Mouse (Mus musculus): ENCODE data around the gene Wipi1. TPM values are rescaled to one million over a fixed set of nuclear protein-coding genes. Genes with fewer than 3 reads are reported as not detected.
A peak's percentile ranks its signal among the peaks of the same experiment; 100 is the strongest.

Gene Wipi1
- polyA plus RNA-seq, 1 experiment from 2014 or later = 15.6 TPM

DNA sequence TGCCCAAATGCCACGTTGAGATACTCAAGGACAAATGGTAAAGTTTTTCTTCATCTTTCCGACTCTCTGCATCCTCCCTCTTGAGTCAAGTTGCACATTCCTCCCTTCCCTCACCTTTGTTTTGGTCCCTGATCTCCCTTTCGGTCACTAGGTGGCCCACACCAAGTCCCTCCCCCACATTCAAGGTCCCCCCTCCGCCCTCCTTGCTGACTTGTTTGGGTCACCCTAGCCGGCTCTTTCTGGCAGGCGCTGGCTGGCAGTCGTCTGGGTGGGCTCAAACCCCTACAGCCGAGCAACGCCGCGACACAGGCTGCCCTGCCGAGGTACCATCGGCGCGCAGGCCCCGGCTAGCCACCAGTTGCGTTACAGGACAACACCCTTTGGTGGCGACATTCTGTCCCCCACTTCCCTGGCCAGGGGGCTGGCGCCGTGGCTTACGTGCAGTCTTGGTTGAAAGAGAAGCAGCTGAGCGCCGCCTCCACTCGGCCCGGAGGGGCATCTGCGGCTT lies 918 bp downstream of the Wipi1 start:
- Histone ChIP-seq H3K27ac (ENCODE audit: low read length) (peak overlapping the region; percentile 73), H3K4me1 (ENCODE audit: control insufficient read depth, insufficient read depth, low read length) (peaks cover 16% of the 10 kb centered on the region), H3K4me3 (ENCODE audit: low read depth, low read length) (peak overlapping the region; percentile 68), H3K9ac (ENCODE audit: low read depth, low read length) (peak overlapping the region; percentile 73), H3K36me3 (ENCODE audit: control insufficient read depth, insufficient read depth, low read length) (no peaks in the 10 kb centered on the region), H3K27me3 (ENCODE audit: control insufficient read depth, insufficient read depth, low read depth, low read length) (no peaks in the 10 kb centered on the region), H3K4me2 (ENCODE audit: low read length) (peak overlapping the region; percentile 88), H3K9me3 (replicated peaks; ENCODE audit: control insufficient read depth, low read length, poor library complexity, severe bottlenecking) (no peaks in the 10 kb centered on the region)
- 0% methylated on average over 22 of the region's 26 CpGs for whole genome bisulfite sequencing
- ATAC-seq = no peak; the same call in 1 of the 2 replicates

DNA sequence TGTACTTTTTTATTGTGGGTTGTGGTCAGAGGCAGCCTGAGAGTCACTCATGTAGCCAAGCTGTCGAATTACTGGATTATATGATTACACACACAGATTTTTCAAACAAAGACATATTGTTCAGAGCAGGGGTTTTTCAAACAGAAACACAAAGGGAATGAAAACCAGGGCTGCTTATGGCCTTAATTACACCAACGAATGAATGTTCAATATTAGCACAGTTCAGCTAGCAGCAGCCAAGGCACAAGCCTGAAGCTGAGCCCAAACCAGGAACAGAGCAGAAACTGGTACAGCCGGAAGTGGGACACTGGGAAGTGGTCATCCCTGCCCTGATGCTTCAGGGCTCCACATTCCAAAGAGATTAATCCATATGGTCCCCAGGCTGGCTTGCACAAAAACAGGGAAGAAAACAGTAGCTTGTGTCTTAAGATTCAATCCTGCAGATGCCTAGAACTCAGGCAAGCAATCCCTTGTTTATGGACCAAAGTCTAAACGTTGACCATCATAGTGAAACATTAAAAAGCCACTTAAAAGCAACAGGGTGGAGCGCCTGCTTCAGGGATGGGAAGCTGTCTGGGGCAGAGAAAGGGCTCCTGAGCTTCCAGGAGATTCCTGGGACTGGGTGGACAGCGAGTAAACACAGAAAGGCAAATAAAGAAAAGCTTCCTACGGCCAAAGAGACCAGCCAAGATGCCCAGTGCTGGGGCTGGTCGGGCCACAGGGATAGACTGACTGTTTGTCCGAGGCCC lies 1.5 kb downstream of the Wipi1 start:
- ATAC-seq = no peak
- 14% methylated on average over 9 of the region's 9 CpGs for WGBS
- H3K27me3 ChIP-seq (ENCODE audit: control insufficient read depth, insufficient read depth, low read depth, low read length) = no peaks in the 10 kb centered on the region

DNA sequence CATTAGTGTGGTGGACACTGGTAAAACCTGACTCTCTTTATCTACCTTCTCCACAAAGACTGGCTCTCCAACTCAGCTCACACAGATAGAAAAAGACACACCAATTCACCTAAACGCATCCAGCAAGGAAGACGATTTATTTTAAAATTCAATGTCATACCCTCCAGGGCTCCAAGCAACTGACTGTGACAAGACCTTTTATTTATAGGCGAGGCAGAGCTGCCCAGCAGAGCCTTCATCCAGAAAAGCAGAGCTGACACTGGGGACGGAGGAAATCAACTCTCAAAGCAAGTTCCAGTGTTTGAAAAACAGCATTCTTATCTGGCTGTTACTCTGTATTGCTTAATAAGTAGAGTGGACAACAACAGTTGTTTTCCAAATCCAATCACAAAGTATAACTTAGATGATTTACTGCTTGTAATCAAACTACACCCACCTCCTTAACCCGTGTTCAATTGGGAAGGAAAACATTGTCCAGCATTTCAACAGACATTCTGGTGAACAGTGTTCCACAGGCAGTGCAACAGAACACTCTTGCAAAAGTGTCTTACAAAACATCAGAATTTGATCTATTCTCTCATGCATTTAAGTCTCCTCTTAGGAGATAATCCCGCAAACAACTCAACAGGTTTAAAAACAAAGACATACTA lies 2.7 kb downstream of the Wipi1 start:
- WGBS = 67% methylated on average over 6 of the region's 6 CpGs

More for the DNA sequence above, 1.5 kb downstream of the Wipi1 start:
- H3K4me2 ChIP-seq (ENCODE audit: low read length) = peak overlapping the region; percentile 88
- H3K36me3 ChIP-seq (ENCODE audit: control insufficient read depth, insufficient read depth, low read length) = no peaks in the 10 kb centered on the region
- no peak overlapping the region for H3K27ac ChIP-seq (ENCODE audit: low read length)
- peak overlapping the region; percentile 73 for H3K9ac ChIP-seq (ENCODE audit: low read depth, low read length)
- peak overlapping the region; percentile 68 for H3K4me3 ChIP-seq (ENCODE audit: low read depth, low read length)
- peaks cover 16% of the 10 kb centered on the region for H3K4me1 ChIP-seq (ENCODE audit: control insufficient read depth, insufficient read depth, low read length)
- H3K9me3 ChIP-seq (replicated peaks; ENCODE audit: control insufficient read depth, low read length, poor library complexity, severe bottlenecking) = no peaks in the 10 kb centered on the region

DNA sequence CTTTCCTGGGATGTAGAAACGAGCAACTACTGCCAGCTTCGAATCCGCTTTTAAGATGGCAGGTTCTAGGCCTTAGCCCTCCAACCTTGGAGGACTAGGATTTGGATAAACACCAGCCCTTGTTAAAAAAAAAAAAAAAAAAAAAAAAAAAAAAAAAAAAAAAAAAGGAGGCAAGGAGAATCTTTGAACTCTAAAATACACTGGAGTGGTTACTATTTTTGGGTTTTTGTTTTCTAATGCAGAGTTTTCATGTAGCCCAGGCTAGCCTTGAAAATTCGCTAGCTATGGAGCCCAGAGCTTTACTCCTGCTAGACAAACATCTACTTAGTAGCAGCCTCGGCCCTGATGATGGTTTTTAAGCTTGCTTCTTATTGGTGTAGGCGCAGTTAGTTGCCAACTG lies 4.2 kb downstream of the Wipi1 start:
- no peaks in the 10 kb centered on the region for H3K27me3 ChIP-seq (ENCODE audit: control insufficient read depth, insufficient read depth, low read depth, low read length)
- WGBS = 83% methylated on average over 6 of the region's 6 CpGs
- no peak overlapping the region for H3K27ac ChIP-seq (ENCODE audit: low read length)
- no peaks in the 10 kb centered on the region for H3K9me3 ChIP-seq (replicated peaks; ENCODE audit: control insufficient read depth, low read length, poor library complexity, severe bottlenecking)
- H3K36me3 ChIP-seq (ENCODE audit: control insufficient read depth, insufficient read depth, low read length) = no peaks in the 10 kb centered on the region
- H3K4me1 ChIP-seq (ENCODE audit: control insufficient read depth, insufficient read depth, low read length) = peaks cover 16% of the 10 kb centered on the region
- no peak overlapping the region for H3K9ac ChIP-seq (ENCODE audit: low read depth, low read length)
- H3K4me2 ChIP-seq (ENCODE audit: low read length) = no peak overlapping the region
- no peak for ATAC-seq
- H3K4me3 ChIP-seq (ENCODE audit: low read depth, low read length) = no peak overlapping the region

More for the DNA sequence above, 2.7 kb downstream of the Wipi1 start:
- Histone ChIP-seq H3K9ac (ENCODE audit: low read depth, low read length) (no peak overlapping the region), H3K36me3 (ENCODE audit: control insufficient read depth, insufficient read depth, low read length) (no peaks in the 10 kb centered on the region), H3K4me1 (ENCODE audit: control insufficient read depth, insufficient read depth, low read length) (peaks cover 16% of the 10 kb centered on the region), H3K4me2 (ENCODE audit: low read length) (no peak overlapping the region), H3K27ac (ENCODE audit: low read length) (no peak overlapping the region), H3K27me3 (ENCODE audit: control insufficient read depth, insufficient read depth, low read depth, low read length) (no peaks in the 10 kb centered on the region), H3K9me3 (replicated peaks; ENCODE audit: control insufficient read depth, low read length, poor library complexity, severe bottlenecking) (no peaks in the 10 kb centered on the region), H3K4me3 (ENCODE audit: low read depth, low read length) (no peak overlapping the region)
- ATAC-seq = no peak

DNA sequence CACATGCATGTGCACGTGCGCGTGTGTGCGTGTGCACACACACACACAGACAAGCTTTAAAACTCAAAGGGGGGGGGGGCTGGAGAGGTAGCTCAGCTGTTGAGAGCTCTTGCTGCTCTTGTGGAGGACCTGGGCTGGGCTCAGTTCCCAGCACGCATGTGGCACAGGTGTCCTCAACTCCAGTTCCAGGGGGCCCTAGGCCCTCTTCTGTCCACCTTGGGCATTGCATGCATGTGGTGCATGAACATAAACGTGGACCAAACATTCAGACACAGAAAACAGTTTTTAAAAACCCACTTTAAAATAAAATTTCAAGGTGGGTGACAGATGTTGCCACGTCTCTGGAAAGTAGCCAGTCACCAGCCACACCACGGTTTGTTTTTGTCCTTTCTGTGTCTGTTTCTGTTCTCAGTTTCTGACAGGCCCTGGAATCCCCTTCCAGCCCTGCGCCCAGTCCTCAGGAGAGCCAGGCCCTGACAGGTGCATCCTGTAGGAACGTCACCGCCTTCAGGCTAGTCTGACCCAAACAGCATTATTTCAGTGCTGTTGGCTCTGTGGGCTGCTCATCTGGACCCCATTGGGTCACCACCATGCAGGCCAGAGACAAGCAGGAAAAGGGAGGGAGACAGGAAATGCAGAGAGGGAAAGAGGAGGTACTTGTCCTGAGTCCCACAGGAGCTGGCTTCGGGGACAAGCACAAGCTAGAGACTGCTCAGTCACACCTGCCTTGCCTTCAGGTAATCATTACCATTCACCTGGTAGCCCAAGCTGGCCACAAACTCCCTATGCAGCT lies 12.8 kb downstream of the Wipi1 start:
- no peak overlapping the region for H3K27ac ChIP-seq (ENCODE audit: low read length)
- no peak overlapping the region for H3K4me3 ChIP-seq (ENCODE audit: low read depth, low read length)
- H3K27me3 ChIP-seq (ENCODE audit: control insufficient read depth, insufficient read depth, low read depth, low read length) = no peaks in the 10 kb centered on the region
- 90% methylated on average over 12 of the region's 12 CpGs for WGBS
- no peak overlapping the region for H3K4me2 ChIP-seq (ENCODE audit: low read length)
- H3K9me3 ChIP-seq (replicated peaks; ENCODE audit: control insufficient read depth, low read length, poor library complexity, severe bottlenecking) = no peaks in the 10 kb centered on the region
- no peaks in the 10 kb centered on the region for H3K4me1 ChIP-seq (ENCODE audit: control insufficient read depth, insufficient read depth, low read length)
- no peak overlapping the region for H3K9ac ChIP-seq (ENCODE audit: low read depth, low read length)
- H3K36me3 ChIP-seq (ENCODE audit: control insufficient read depth, insufficient read depth, low read length) = no peaks in the 10 kb centered on the region
- no peak for ATAC-seq

DNA sequence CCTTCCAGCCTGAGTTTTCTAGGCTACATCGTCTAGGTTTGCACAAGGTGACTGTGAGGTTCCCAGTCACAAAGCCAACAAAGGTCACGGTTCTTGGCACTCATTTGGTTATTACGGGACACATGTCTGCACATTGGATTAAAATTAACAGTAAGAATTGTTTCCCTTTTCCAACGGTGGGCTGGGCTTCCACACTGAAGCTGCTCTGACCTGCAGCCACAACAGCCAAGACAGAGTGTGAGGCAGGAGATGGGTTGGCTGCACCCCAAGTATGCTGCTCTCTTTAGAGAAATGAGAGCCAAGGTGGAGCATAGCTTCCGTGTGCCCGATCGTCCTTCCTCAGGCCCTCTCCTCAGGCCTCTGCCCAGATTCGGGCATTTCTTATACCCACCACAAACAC lies 17.0 kb downstream of the Wipi1 start:
- no peak overlapping the region for H3K4me3 ChIP-seq (ENCODE audit: low read depth, low read length)
- H3K9me3 ChIP-seq (replicated peaks; ENCODE audit: control insufficient read depth, low read length, poor library complexity, severe bottlenecking) = no peaks in the 10 kb centered on the region
- WGBS = 93% methylated on average over 8 of the region's 8 CpGs
- H3K4me1 ChIP-seq (ENCODE audit: control insufficient read depth, insufficient read depth, low read length) = no peaks in the 10 kb centered on the region
- no peak overlapping the region for H3K4me2 ChIP-seq (ENCODE audit: low read length)
- ATAC-seq = no peak
- H3K36me3 ChIP-seq (ENCODE audit: control insufficient read depth, insufficient read depth, low read length) = no peaks in the 10 kb centered on the region
- H3K9ac ChIP-seq (ENCODE audit: low read depth, low read length) = no peak overlapping the region
- H3K27me3 ChIP-seq (ENCODE audit: control insufficient read depth, insufficient read depth, low read depth, low read length) = no peaks in the 10 kb centered on the region
- no peak overlapping the region for H3K27ac ChIP-seq (ENCODE audit: low read length)

DNA sequence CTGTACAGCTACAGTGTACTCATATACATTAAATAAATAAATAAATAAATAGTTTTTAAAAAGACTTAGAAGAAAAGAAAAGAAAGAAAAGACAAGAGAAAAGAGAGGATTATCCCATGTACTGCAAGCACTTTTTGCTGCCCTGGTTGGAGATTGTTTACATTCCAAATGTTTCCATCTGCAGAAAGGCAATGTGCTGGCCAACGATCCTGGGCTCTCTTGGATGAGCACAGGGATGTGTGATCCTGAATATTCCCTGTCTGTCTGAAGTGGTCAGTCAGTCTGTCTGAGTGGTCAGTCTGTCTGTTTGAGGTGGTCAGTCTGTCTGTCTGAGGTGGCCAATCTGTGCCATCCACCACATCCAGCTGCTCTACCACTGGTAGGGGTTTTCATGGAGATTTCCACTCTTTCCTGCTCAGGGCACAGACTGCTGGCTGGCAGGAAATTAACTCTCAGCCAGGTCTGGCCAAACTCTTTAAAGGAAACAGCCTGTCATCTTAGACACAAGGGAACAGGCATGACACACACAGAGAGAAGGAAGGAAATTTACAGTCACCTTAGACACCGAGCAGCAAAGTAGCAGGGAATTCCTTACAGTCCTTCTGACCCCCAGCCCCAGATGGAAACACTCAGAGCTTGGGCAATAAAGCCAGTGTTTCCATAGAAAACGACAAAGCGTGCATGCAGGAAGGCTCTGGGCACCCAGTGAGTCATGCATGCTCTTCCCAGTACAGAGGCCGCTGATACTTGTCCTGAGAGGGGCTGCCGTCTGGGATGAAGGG lies 18.4 kb downstream of the Wipi1 start:
- no peak for ATAC-seq
- no peaks in the 10 kb centered on the region for H3K9me3 ChIP-seq (replicated peaks; ENCODE audit: control insufficient read depth, low read length, poor library complexity, severe bottlenecking)
- H3K4me2 ChIP-seq (ENCODE audit: low read length) = no peak overlapping the region
- no peak overlapping the region for H3K4me3 ChIP-seq (ENCODE audit: low read depth, low read length)
- H3K9ac ChIP-seq (ENCODE audit: low read depth, low read length) = no peak overlapping the region
- H3K27me3 ChIP-seq (ENCODE audit: control insufficient read depth, insufficient read depth, low read depth, low read length) = no peaks in the 10 kb centered on the region
- H3K27ac ChIP-seq (ENCODE audit: low read length) = no peak overlapping the region
- no peaks in the 10 kb centered on the region for H3K36me3 ChIP-seq (ENCODE audit: control insufficient read depth, insufficient read depth, low read length)
- no peaks in the 10 kb centered on the region for H3K4me1 ChIP-seq (ENCODE audit: control insufficient read depth, insufficient read depth, low read length)
- WGBS = 85% methylated on average over 6 of the region's 6 CpGs

DNA sequence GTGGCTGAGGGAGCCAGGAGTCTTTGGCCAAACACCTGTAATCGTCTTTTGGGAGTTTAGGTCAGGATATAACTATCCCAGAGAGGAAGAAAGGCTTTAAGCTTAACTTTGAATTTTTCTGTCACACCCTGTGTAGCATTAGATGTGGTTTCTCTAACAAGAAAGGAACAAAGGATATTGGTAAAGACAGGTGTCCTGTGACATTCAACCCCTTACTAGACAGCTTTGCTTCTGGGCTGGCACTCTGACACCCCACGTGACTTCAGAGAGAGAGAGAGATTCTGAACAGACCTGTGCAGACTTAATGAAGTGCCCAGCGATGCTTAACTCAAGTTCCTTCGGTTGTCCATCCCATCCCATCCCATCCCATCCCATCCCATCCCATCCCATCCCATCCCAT lies 20.3 kb downstream of the Wipi1 start:
- no peaks in the 10 kb centered on the region for H3K9me3 ChIP-seq (replicated peaks; ENCODE audit: control insufficient read depth, low read length, poor library complexity, severe bottlenecking)

More for the DNA sequence above, 20.3 kb downstream of the Wipi1 start:
- Histone ChIP-seq H3K9ac (ENCODE audit: low read depth, low read length) (no peak overlapping the region), H3K36me3 (ENCODE audit: control insufficient read depth, insufficient read depth, low read length) (no peaks in the 10 kb centered on the region), H3K27ac (ENCODE audit: low read length) (no peak overlapping the region), H3K27me3 (ENCODE audit: control insufficient read depth, insufficient read depth, low read depth, low read length) (no peaks in the 10 kb centered on the region), H3K4me3 (ENCODE audit: low read depth, low read length) (no peak overlapping the region), H3K4me1 (ENCODE audit: control insufficient read depth, insufficient read depth, low read length) (no peaks in the 10 kb centered on the region), H3K4me2 (ENCODE audit: low read length) (no peak overlapping the region)
- 78% methylated on average over 4 of the region's 4 CpGs for WGBS
- no peak for ATAC-seq

All from midbrain, embryonic 16.5 days (tissue).